Mouse (Mus musculus): Measurements from ENCODE around the gene Tbc1d30.

DNA sequence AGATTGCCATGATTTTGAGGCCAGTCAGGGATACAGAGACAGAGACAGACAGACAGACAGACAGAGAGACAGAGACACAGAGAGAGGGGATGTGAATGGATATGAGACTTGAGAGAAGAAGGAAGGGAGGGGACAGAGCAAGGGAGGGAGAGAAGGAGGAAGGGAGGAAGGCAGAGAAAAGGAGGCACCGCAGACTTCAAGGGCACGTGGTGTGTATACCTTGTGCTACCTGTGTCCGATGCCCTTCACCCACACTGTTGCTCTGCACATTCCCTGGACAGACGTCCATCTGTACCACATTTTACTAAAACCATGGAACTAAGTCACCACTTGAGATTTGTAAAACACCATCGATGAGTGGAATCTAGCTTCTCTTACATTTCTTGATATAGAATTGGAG lies 95.6 kb downstream of the Tbc1d30 start:
- TF ChIP-seq POLR2A (IDR thresholded peaks at IDR 0.05; ENCODE audit: borderline replicate concordance, low read depth, low read length) = no peak
- no peak for TF ChIP-seq CTCF (IDR thresholded peaks at IDR 0.05; ENCODE audit: low read depth, low read length)
